Mouse (Mus musculus) neural tube, embryonic 11.5 days (tissue): ENCODE measurements at regions not wholly inside any gene's neighbourhood (a gene's known extent, or its start where the extent isn't known, plus 50 kb on each side); places are given as distances from the start of the nearest gene placed in this dataset.

Source experiments
- ATAC-seq: fragments of 200-750 bp; cut with Nextera tagmentation; 2 replicates; pipeline ENCODE4 v1.8.0; 2017; ENCODE audit warnings: moderate number of reproducible peaks, mild to moderate bottlenecking, moderate TSS enrichment, moderate library complexity; ENCODE audit not compliant: insufficient read depth, low FRiP score, low TSS enrichment
- DNase-seq: peaks from one replicate; pipeline ENCODE4 v3.0.0-alpha.2; 2015; ENCODE audit warnings: low spot score
- H3K27ac ChIP-seq: fragments of 300-500 bp; sonication (generic); 2 replicates; pipeline ENCODE4 v1.5.1; 2014; ENCODE audit warnings: low read depth, mild to moderate bottlenecking, low read length
- H3K27me3 ChIP-seq: fragments of 300-500 bp; sonication (generic); 2 replicates; pipeline ENCODE4 v1.6.1; 2014; ENCODE audit warnings: mild to moderate bottlenecking, low read length, mixed read lengths; ENCODE audit not compliant: control insufficient read depth, insufficient read depth
- H3K36me3 ChIP-seq: fragments of 300-500 bp; sonication (generic); 2 replicates; pipeline ENCODE4 v1.6.1; 2014; ENCODE audit warnings: mild to moderate bottlenecking, low read length, moderate library complexity, mixed read lengths; ENCODE audit not compliant: control insufficient read depth, insufficient read depth
- H3K4me1 ChIP-seq: fragments of 300-500 bp; sonication (generic); 2 replicates; pipeline ENCODE4 v1.6.1; 2014; ENCODE audit warnings: low read length, mixed read lengths; ENCODE audit not compliant: control insufficient read depth, insufficient read depth
- H3K4me2 ChIP-seq: fragments of 300-500 bp; sonication (generic); 2 replicates; pipeline ENCODE4 v1.6.1; 2014; ENCODE audit warnings: low read depth, mild to moderate bottlenecking, moderate library complexity
- H3K4me3 ChIP-seq: fragments of 300-500 bp; sonication (generic); 2 replicates; pipeline ENCODE4 v1.5.1; 2014; ENCODE audit warnings: low read depth, low read length
- H3K9ac ChIP-seq: fragments of 300-500 bp; sonication (generic); 2 replicates; pipeline ENCODE4 v1.6.1; 2014; ENCODE audit warnings: mild to moderate bottlenecking, low read length
- H3K9me3 ChIP-seq: fragments of 300-500 bp; sonication (generic); 2 replicates; pipeline ENCODE4 v1.6.1; 2016; ENCODE audit warnings: low read length; ENCODE audit not compliant: control insufficient read depth
- WGBS: fragments of 180-500 bp; shearing (Covaris S2); extraction: QIAGEN DNeasy Blood & Tissue Kit; methylation state at CpG from one replicate; pipeline ENCODE4 v1.1.7; 2014; 5-methylcytosine and 5-hydroxymethylcytosine counted together

GRCm38 (mm10) chr5:82203606-82204005, 1151.4 kb downstream of the Tecrl start:
- WGBS = 91% methylated on average over 3 of the region's 3 CpGs
- Histone ChIP-seq H3K4me3 (no peak overlapping the region), H3K9me3 (no peaks in the 10 kb centered on the region)

More at GRCm38 (mm10) chr5:82203606-82204005, 1151.4 kb downstream of the Tecrl start:
- Histone ChIP-seq H3K27me3 (no peaks in the 10 kb centered on the region), H3K27ac (no peak overlapping the region), H3K9ac (no peak overlapping the region), H3K4me2 (no peak overlapping the region), H3K4me1 (no peaks in the 10 kb centered on the region), H3K36me3 (no peaks in the 10 kb centered on the region)
- ATAC-seq (no peak), DNase-seq (no peak)
